Mouse (Mus musculus): Measurements from ENCODE around the gene 2010111I01Rik.

GRCm38 (mm10) chr13:63344481-63344880 is 379.8 kb downstream of the 2010111I01Rik start:
- TF ChIP-seq CTCF (IDR thresholded peaks at IDR 0.05; ENCODE audit: control insufficient read depth, insufficient read depth, low read length) = no peak
- no peak for TF ChIP-seq POLR2A (IDR thresholded peaks at IDR 0.05; ENCODE audit: borderline replicate concordance, control insufficient read depth, low read depth, low read length)
